Mouse (Mus musculus) embryonic facial prominence, embryonic 11.5 days (tissue): ENCODE measurements at regions not wholly inside any gene's neighbourhood (a gene's known extent, or its start where the extent isn't known, plus 50 kb on each side); places are given as distances from the start of the nearest gene placed in this dataset.

Experiments used
- ATAC-seq: fragments of 200-750 bp; cut with Nextera tagmentation; replicated peaks from 2 replicates; pipeline ENCODE4 v1.8.0; 2017; ENCODE audit warnings: low read depth; ENCODE audit not compliant: insufficient number of reproducible peaks, low FRiP score, low TSS enrichment
- DNase-seq: peaks from one replicate; pipeline ENCODE4 v3.0.0-alpha.2; 2015; ENCODE audit warnings: low spot score
- H3K27ac ChIP-seq: fragments of 300-500 bp; sonication (generic); replicated peaks from 2 replicates; pipeline ENCODE4 v1.5.1; 2014; ENCODE audit warnings: mild to moderate bottlenecking, low read depth, low read length, control low read depth
- H3K27me3 ChIP-seq: fragments of 300-500 bp; sonication (generic); 2 replicates; pipeline ENCODE4 v1.6.1; 2014; ENCODE audit warnings: mild to moderate bottlenecking, low read length, moderate library complexity, mixed read lengths; ENCODE audit not compliant: control insufficient read depth, insufficient read depth
- H3K36me3 ChIP-seq: fragments of 300-500 bp; sonication (generic); replicated peaks from 2 replicates; pipeline ENCODE4 v1.6.1; 2014; ENCODE audit warnings: low read depth, mild to moderate bottlenecking, low read length, moderate library complexity, mixed read lengths; ENCODE audit not compliant: control insufficient read depth, insufficient read depth
- H3K4me1 ChIP-seq: fragments of 300-500 bp; sonication (generic); 2 replicates; pipeline ENCODE4 v1.6.1; 2014; ENCODE audit warnings: low read length, mixed read lengths; ENCODE audit not compliant: control insufficient read depth, insufficient read depth
- H3K4me2 ChIP-seq: fragments of 300-500 bp; sonication (generic); 2 replicates; pipeline ENCODE4 v1.6.1; 2014; ENCODE audit warnings: low read depth, mild to moderate bottlenecking, control low read depth, low read length, moderate library complexity
- H3K4me3 ChIP-seq: fragments of 300-500 bp; sonication (generic); 2 replicates; pipeline ENCODE4 v1.5.1; 2014; ENCODE audit warnings: low read depth, low read length, control low read depth
- H3K9ac ChIP-seq: fragments of 300-500 bp; sonication (generic); replicated peaks from 2 replicates; pipeline ENCODE4 v1.6.1; 2014; ENCODE audit warnings: mild to moderate bottlenecking, control low read depth, low read length
- H3K9me3 ChIP-seq: fragments of 300-500 bp; sonication (generic); replicated peaks from 2 replicates; pipeline ENCODE4 v1.6.1; 2016; ENCODE audit warnings: mild to moderate bottlenecking, low read length, inconsistent platforms, mixed read lengths; ENCODE audit not compliant: control insufficient read depth
- WGBS: fragments of 180-500 bp; shearing (Covaris S2); extraction: QIAGEN DNeasy Blood & Tissue Kit; methylation state at CpG from one replicate; pipeline ENCODE4 v1.1.7; 2014; 5-methylcytosine and 5-hydroxymethylcytosine counted together

- no peak overlapping the region for H3K4me2 ChIP-seq
- H3K27me3 ChIP-seq = no peaks in the 10 kb centered on the region
- H3K9me3 ChIP-seq = no peaks in the 10 kb centered on the region
- no peak overlapping the region for H3K9ac ChIP-seq
- no peak overlapping the region for H3K4me3 ChIP-seq
- H3K36me3 ChIP-seq = no peaks in the 10 kb centered on the region
- H3K4me1 ChIP-seq = no peaks in the 10 kb centered on the region
- WGBS = 87% methylated on average over 2 of the region's 2 CpGs
- DNase-seq (no peak), ATAC-seq (no peak)
- no peak overlapping the region for H3K27ac ChIP-seq
These were observed 205.7 kb upstream of the Gas1 start for GRCm38 (mm10) chr13:60382855-60383254.

- no peaks in the 10 kb centered on the region for H3K4me1 ChIP-seq
- H3K27me3 ChIP-seq = no peaks in the 10 kb centered on the region
- H3K36me3 ChIP-seq = no peaks in the 10 kb centered on the region
- ATAC-seq = no peak
- no peaks in the 10 kb centered on the region for H3K9me3 ChIP-seq
- no peak overlapping the region for H3K4me3 ChIP-seq
- H3K4me2 ChIP-seq = no peak overlapping the region
- no peak overlapping the region for H3K27ac ChIP-seq
- no peak for DNase-seq
- no peak overlapping the region for H3K9ac ChIP-seq
- 69% methylated on average over 2 of the region's 2 CpGs for WGBS
These were observed 202.9 kb upstream of the Dapk1 start for GRCm38 (mm10) chr13:60398836-60399235.

GRCm38 (mm10) chr13:60400764-60401487, 200.8 kb upstream of the Dapk1 start:
- H3K9me3 ChIP-seq = no peaks in the 10 kb centered on the region
- H3K4me2 ChIP-seq = no peak overlapping the region
- H3K36me3 ChIP-seq = no peaks in the 10 kb centered on the region
- H3K27ac ChIP-seq = no peak overlapping the region
- H3K4me3 ChIP-seq = no peak overlapping the region
- no peak overlapping the region for H3K9ac ChIP-seq
- H3K27me3 ChIP-seq = no peaks in the 10 kb centered on the region
- WGBS = 73% methylated on average over 3 of the region's 3 CpGs
- H3K4me1 ChIP-seq = no peaks in the 10 kb centered on the region
- ATAC-seq = no peak
- no peak for DNase-seq

- H3K4me1 ChIP-seq = no peaks in the 10 kb centered on the region
- DNase-seq (no peak), ATAC-seq (no peak)
- H3K9ac ChIP-seq = no peak overlapping the region
- H3K27me3 ChIP-seq = no peaks in the 10 kb centered on the region
- no peaks in the 10 kb centered on the region for H3K9me3 ChIP-seq
- WGBS = 98% methylated on average over 3 of the region's 3 CpGs
- H3K4me2 ChIP-seq = no peak overlapping the region
- no peak overlapping the region for H3K27ac ChIP-seq
- no peaks in the 10 kb centered on the region for H3K36me3 ChIP-seq
- no peak overlapping the region for H3K4me3 ChIP-seq
These were observed 198.3 kb upstream of the Dapk1 start for GRCm38 (mm10) chr13:60403471-60403870.

GRCm38 (mm10) chr13:60407344-60407743, 194.4 kb upstream of the Dapk1 start:
- Histone ChIP-seq H3K4me2 (no peak overlapping the region), H3K9me3 (no peaks in the 10 kb centered on the region), H3K9ac (no peak overlapping the region), H3K4me1 (no peaks in the 10 kb centered on the region), H3K36me3 (no peaks in the 10 kb centered on the region), H3K27ac (no peak overlapping the region), H3K27me3 (no peaks in the 10 kb centered on the region), H3K4me3 (no peak overlapping the region)
- ATAC-seq (no peak), DNase-seq (no peak)
- WGBS = 89% methylated on average over 4 of the region's 4 CpGs

GRCm38 (mm10) chr13:60409706-60410502, 191.8 kb upstream of the Dapk1 start:
- no peak overlapping the region for H3K4me3 ChIP-seq

GRCm38 (mm10) chr13:60416024-60416423, 185.7 kb upstream of the Dapk1 start:
- WGBS = 84% methylated on average over 1 of the region's 1 CpGs

More at GRCm38 (mm10) chr13:60409706-60410502, 191.8 kb upstream of the Dapk1 start:
- H3K4me2 ChIP-seq = no peak overlapping the region
- H3K4me1 ChIP-seq = no peaks in the 10 kb centered on the region
- no peak overlapping the region for H3K9ac ChIP-seq
- H3K27ac ChIP-seq = peak overlapping the region; percentile 85
- DNase-seq = peak; percentile 97
- H3K9me3 ChIP-seq = no peaks in the 10 kb centered on the region
- no peaks in the 10 kb centered on the region for H3K36me3 ChIP-seq
- H3K27me3 ChIP-seq = no peaks in the 10 kb centered on the region
- WGBS = 19% methylated on average over 14 of the region's 14 CpGs
- peak; percentile 91 for ATAC-seq

GRCm38 (mm10) chr13:60417015-60417414, 184.7 kb upstream of the Dapk1 start:
- H3K27me3 ChIP-seq = no peaks in the 10 kb centered on the region
- DNase-seq = no peak
- H3K27ac ChIP-seq = no peak overlapping the region
- H3K4me3 ChIP-seq = no peak overlapping the region
- 83% methylated on average over 8 of the region's 8 CpGs for WGBS
- H3K9me3 ChIP-seq = no peaks in the 10 kb centered on the region
- H3K36me3 ChIP-seq = no peaks in the 10 kb centered on the region
- no peak overlapping the region for H3K9ac ChIP-seq
- H3K4me1 ChIP-seq = no peaks in the 10 kb centered on the region; the same call in 1 of the 2 replicates
- no peak for ATAC-seq
- H3K4me2 ChIP-seq = no peak overlapping the region

More at GRCm38 (mm10) chr13:60416024-60416423, 185.7 kb upstream of the Dapk1 start:
- Histone ChIP-seq H3K4me2 (no peak overlapping the region), H3K36me3 (no peaks in the 10 kb centered on the region), H3K4me1 (no peaks in the 10 kb centered on the region; the same call in 1 of the 2 replicates), H3K9me3 (no peaks in the 10 kb centered on the region), H3K27me3 (no peaks in the 10 kb centered on the region), H3K27ac (no peak overlapping the region), H3K9ac (no peak overlapping the region), H3K4me3 (no peak overlapping the region)
- ATAC-seq (no peak), DNase-seq (no peak)
